Mouse (Mus musculus) G1E (cell line): ENCODE measurements around the gene Kcna10. TPM values are rescaled to one million over a fixed set of nuclear protein-coding genes. Genes with fewer than 3 reads are reported as not detected.

ENCODE experiments used
- ATAC-seq: 2 replicates; pipeline ENCODE4 v1.8.0; 2016; ENCODE audit warnings: mild to moderate bottlenecking; ENCODE audit not compliant: insufficient number of reproducible peaks, poor library complexity, low FRiP score, severe bottlenecking; ENCODE audit errors: extremely low read depth
- DNase-seq: peaks from one replicate; pipeline ENCODE4 v3.0.0; 2012; ENCODE audit warnings: low spot score
- H3K27me3 ChIP-seq: 2 replicates; pipeline ENCODE4 v1.6.1; 2012; ENCODE audit warnings: mild to moderate bottlenecking, low read length, inconsistent platforms; ENCODE audit not compliant: insufficient read depth
- H3K36me3 ChIP-seq: replicated peaks from 2 replicates; pipeline ENCODE3; 2012; ENCODE audit warnings: mild to moderate bottlenecking, inconsistent platforms
- H3K4me1 ChIP-seq: 2 replicates; pipeline ENCODE4 v1.6.1; 2012; ENCODE audit warnings: low read depth, low read length, inconsistent platforms, mixed read lengths; ENCODE audit not compliant: insufficient read depth
- H3K4me3 ChIP-seq: 2 replicates; pipeline ENCODE4 v1.5.1; 2012; ENCODE audit warnings: low read depth, mild to moderate bottlenecking, inconsistent platforms, low read length, moderate library complexity, mixed read lengths
- H3K9me3 ChIP-seq: replicated peaks from 2 replicates; pipeline ENCODE4 v1.6.1; 2012; ENCODE audit warnings: inconsistent platforms
- CTCF ChIP-seq: IDR thresholded peaks from 2 replicates; pipeline ENCODE4 v1.5.1; 2012; ENCODE audit warnings: low read depth, low read length, inconsistent platforms, mixed read lengths
- GATA1 ChIP-seq: IDR thresholded peaks from 2 replicates; pipeline ENCODE4 v1.6.1; 2012; ENCODE audit warnings: borderline replicate concordance, low read length, inconsistent platforms, mixed read lengths
- GATA2 ChIP-seq: IDR thresholded peaks from 2 replicates; pipeline ENCODE4 v1.6.1; 2012; ENCODE audit warnings: low read depth, low read length, inconsistent platforms, borderline replicate concordance
- POLR2AphosphoS5 ChIP-seq: IDR thresholded peaks from 2 replicates; pipeline ENCODE4 v1.6.1; 2012; ENCODE audit warnings: low read depth, low read length, inconsistent platforms; ENCODE audit not compliant: insufficient replicate concordance
- TAL1 ChIP-seq: conservative IDR thresholded peaks from 2 replicates; pipeline ENCODE4 v1.6.1; 2012; ENCODE audit warnings: low read depth, low read length, inconsistent platforms, mixed read lengths
- polyA plus RNA-seq: library from polyadenylated mRNA; stranded (reverse); fragments of >175 nt; gene quantifications from 2 replicates; pipeline ENCODE4 v1.2.3, GENCODE M21; 2012
- total RNA-seq, 2 experiments: library from RNA; stranded (forward) in 1 of 2; stranded (reverse) in 1 of 2; fragments of 200-1000 nt in 1 of 2; fragments of >200 nt in 1 of 2; fragmentation: Nextera tagmentation in 1 of 2; gene quantifications; 2 replicates each; pipeline ENCODE4 v1.2.3; 2014 to 2017

Kcna10 gene
- total and polyA plus RNA-seq, 3 experiments = 0.05 TPM; not detected in 2

DNA sequence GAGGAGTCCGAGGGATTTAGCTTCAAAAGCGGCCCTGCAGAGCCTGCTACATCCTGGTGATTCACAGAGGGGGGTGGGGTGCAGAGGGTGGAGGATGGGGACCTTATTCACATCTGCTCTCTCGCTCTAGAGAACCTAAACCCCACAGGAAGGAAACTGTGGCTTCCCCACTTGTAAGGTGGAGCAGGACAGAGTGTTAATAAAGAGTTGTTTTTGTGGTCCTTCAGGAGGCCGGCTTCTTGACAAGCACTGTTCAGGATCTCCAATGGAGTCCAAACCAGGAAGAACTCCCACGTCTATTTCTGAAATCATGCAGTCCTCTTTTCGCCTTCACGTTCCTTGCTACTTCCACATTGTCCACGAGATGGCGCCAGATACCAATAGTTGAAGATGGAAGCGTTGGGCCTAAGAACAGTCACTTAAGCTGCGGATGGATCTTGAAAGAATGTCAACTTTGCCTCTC, 50.5 kb downstream of the Kcna10 start:
- H3K4me3 ChIP-seq = no peak overlapping the region
- H3K4me1 ChIP-seq = no peaks in the 10 kb centered on the region; the same call in 1 of the 2 replicates
- ATAC-seq (peak; percentile 34; the same call in 1 of the 2 replicates), DNase-seq (peak; percentile 37)
- no peaks in the 10 kb centered on the region for H3K9me3 ChIP-seq
- H3K36me3 ChIP-seq = no peaks in the 10 kb centered on the region
- H3K27me3 ChIP-seq = peaks cover 15% of the 10 kb centered on the region; the same call in 1 of the 2 replicates
- TF ChIP-seq GATA1 (no peak), CTCF (peak; percentile 70), POLR2AphosphoS5 (no peak), GATA2 (no peak)

DNA sequence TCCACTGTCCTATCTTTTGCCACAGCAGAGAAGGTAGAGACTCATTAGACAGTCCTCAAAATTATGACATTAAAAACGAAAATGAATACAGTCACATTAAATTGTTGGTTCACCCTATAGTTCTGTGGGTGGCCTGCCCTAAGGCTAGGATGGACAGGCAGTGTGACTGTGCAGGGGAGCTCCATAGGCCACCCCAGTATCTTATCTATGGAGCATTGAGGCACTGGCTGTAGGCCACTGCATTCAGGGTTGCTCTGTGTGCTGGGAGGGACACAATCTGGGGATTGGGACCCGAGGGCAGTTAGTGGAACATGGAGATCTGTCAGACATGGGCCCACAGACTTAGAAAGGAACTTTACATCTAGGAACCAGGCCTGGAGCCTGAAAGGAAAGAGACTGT, 51.1 kb downstream of the Kcna10 start:
- ATAC-seq (no peak), DNase-seq (no peak)
- TF ChIP-seq GATA1 (no peak), TAL1 (no peak), POLR2AphosphoS5 (no peak), GATA2 (no peak), CTCF (no peak)
- H3K9me3 ChIP-seq = no peaks in the 10 kb centered on the region
- H3K27me3 ChIP-seq = peaks cover 15% of the 10 kb centered on the region; the same call in 1 of the 2 replicates
- no peak overlapping the region for H3K4me3 ChIP-seq
- no peaks in the 10 kb centered on the region for H3K36me3 ChIP-seq
- no peaks in the 10 kb centered on the region; the same call in 1 of the 2 replicates for H3K4me1 ChIP-seq

DNA sequence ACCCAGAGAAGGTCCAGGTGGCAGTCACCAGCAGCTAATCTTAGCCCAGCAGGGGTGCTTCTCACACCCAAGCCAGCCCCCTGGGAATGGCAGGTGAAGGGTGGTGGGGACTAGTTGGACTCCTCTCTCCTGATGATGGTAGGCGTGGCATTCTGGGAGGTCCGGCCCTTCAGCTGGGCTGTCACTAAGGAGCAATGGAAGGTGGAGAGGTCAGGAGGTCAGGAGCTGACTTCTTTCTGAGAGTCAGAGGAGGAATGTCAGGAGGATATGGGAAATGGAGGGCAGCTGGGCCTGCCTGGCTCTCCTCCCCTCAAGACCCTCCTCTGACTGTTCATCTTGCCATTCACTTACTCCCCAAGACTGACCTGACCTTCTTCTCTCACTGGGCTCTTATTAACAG, 55.2 kb downstream of the Kcna10 start:
- peaks cover 20% of the 10 kb centered on the region for H3K27me3 ChIP-seq
- ATAC-seq = no peak

DNA sequence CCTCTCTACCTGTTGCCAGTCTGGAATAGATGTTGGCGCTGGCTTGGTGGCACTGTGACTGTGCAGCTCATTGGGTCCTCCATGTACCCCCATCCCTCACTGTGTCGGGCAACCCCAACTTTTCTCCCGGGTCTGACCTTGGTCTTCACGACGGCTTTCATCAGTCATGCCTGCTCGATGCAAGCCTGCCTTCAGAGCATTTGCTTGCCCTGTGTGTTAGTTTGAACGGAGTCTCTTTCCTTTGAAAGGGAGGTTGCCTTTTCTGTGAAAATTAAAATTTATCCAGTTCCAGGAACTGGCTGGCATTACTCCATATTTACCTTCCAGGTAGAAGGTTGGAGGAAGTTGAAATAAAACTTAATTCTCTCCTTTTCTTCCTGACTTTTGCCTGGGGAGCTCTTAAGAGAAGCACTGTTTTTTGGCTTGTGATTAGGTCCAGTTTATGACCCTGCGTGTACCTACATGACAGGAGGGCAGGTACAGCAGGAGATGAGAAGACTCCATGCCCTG, 55.7 kb downstream of the Kcna10 start:
- no peaks in the 10 kb centered on the region for H3K9me3 ChIP-seq
- no peak overlapping the region for H3K4me3 ChIP-seq
- ATAC-seq = no peak

More for the DNA sequence above, 55.2 kb downstream of the Kcna10 start:
- Histone ChIP-seq H3K4me3 (no peak overlapping the region), H3K36me3 (no peaks in the 10 kb centered on the region), H3K9me3 (no peaks in the 10 kb centered on the region), H3K4me1 (no peaks in the 10 kb centered on the region; the same call in 1 of the 2 replicates)
- TF ChIP-seq POLR2AphosphoS5 = no peak
- TF ChIP-seq TAL1 = no peak
- no peak for TF ChIP-seq CTCF
- TF ChIP-seq GATA1 = no peak
- no peak for TF ChIP-seq GATA2
- DNase-seq = no peak

DNA sequence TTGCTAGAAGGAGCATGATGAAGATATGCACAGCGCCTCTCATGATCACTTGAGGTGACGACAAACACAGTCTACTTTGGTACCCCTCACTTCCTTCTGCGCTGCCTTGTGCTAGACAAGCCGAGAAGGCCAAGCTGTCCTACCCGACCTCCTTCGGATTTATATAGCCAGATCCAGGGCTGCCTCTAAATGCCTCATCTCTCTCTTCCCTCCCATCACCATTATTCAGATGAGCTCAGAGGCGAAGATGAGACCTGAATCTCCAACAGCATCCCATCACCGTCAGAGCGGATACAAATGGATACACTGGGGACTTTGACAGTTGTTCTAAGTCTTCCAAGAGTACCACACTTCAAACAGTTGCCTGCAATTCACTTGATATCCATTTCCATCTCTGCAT, 56.8 kb downstream of the Kcna10 start, which contains the start of gene Prok1:
Gene Prok1 (minus strand): TSS at position 101 of the 400 bp plus-strand sequence.
- ATAC-seq (no peak), DNase-seq (no peak)
- H3K36me3 ChIP-seq = no peaks in the 10 kb centered on the region
- H3K27me3 ChIP-seq = peaks cover 31% of the 10 kb centered on the region
- TF ChIP-seq CTCF = no peak
- TF ChIP-seq GATA1 = no peak
- no peak for TF ChIP-seq GATA2
- no peak for TF ChIP-seq TAL1
- TF ChIP-seq POLR2AphosphoS5 = no peak
- H3K9me3 ChIP-seq = no peaks in the 10 kb centered on the region
- no peaks in the 10 kb centered on the region for H3K4me1 ChIP-seq
- no peak within 1 kb of the TSS for H3K4me3 ChIP-seq

More for the DNA sequence above, 55.7 kb downstream of the Kcna10 start:
- H3K36me3 ChIP-seq = no peaks in the 10 kb centered on the region
- no peak for DNase-seq
- peaks cover 22% of the 10 kb centered on the region for H3K27me3 ChIP-seq
- H3K4me1 ChIP-seq = no peaks in the 10 kb centered on the region
- TF ChIP-seq CTCF (no peak), GATA2 (no peak), TAL1 (no peak), POLR2AphosphoS5 (no peak), GATA1 (no peak)

DNA sequence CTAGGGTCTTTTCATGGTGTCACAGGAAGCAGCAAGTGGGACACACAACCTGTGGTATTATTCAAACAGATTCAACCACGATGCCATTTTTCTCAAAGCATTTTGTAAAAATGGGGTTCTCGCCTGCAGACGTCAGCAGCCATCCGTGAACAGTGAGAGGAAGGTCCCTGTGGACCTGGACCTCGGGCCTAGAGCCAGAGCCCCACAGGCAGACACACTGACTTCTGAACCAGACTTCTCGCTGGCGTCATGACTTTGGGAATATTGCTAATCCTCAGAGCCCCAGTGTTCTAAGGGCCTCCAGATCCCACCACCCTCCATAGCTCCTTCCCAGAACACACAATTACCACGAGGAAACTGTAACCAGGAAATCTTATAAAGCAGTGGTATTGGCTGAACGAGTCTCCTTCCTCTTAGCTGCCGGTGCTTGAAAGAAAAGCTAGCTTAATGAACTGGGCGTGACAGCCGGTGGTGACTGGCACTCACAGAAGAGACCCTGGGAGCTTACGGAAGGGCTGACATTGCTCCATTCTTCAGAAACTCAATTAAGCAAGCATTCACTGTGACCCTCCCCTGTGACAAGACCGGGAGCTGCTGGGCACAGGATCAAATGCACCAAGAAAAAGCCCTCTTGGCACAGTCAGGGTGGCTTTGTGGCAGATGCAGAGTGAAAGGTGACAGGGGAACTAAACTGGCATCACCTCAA, 58.7 kb downstream of the Kcna10 start:
- peaks cover 37% of the 10 kb centered on the region for H3K27me3 ChIP-seq
- ATAC-seq = no peak

More for the DNA sequence above, 58.7 kb downstream of the Kcna10 start:
- Histone ChIP-seq H3K4me3 (no peak overlapping the region), H3K4me1 (no peaks in the 10 kb centered on the region), H3K36me3 (no peaks in the 10 kb centered on the region), H3K9me3 (no peaks in the 10 kb centered on the region)
- TF ChIP-seq GATA2 = no peak
- TF ChIP-seq TAL1 = no peak
- no peak for TF ChIP-seq POLR2AphosphoS5
- no peak for TF ChIP-seq CTCF
- no peak for TF ChIP-seq GATA1
- DNase-seq = no peak

Other genes starting within 250 kb of the Kcna10 start
- gene Kcna3, start 146.9 kb upstream of the Kcna10 start, total RNA-seq (2014; fragmentation: Nextera tagmentation) = not detected in 2 replicates
- gene Kcna3, start 146.9 kb upstream of the Kcna10 start, total RNA-seq (2017) = not detected in 2 replicates
- not detected in 2 replicates for gene Kcna3, start 146.9 kb upstream of the Kcna10 start, polyA plus RNA-seq
- gene Kcna2, start 81.9 kb upstream of the Kcna10 start, total RNA-seq (2014; fragmentation: Nextera tagmentation) = not detected in 2 replicates
- under 0.01 and 0.11 TPM in 2 replicates for gene Kcna2, start 81.9 kb upstream of the Kcna10 start, total RNA-seq (2017)
- gene Kcna2, start 81.9 kb upstream of the Kcna10 start, polyA plus RNA-seq = not detected in 2 replicates
- not detected in 2 replicates for gene Cym, start 38.7 kb downstream of the Kcna10 start, total RNA-seq (2014; fragmentation: Nextera tagmentation)
- gene Cym, start 38.7 kb downstream of the Kcna10 start, total RNA-seq (2017) = not detected in 2 replicates
- gene Cym, start 38.7 kb downstream of the Kcna10 start, polyA plus RNA-seq = not detected in 2 replicates
- not detected in 2 replicates for gene A630076J17Rik, start 47.6 kb downstream of the Kcna10 start, total RNA-seq (2014; fragmentation: Nextera tagmentation)
- gene A630076J17Rik, start 47.6 kb downstream of the Kcna10 start, total RNA-seq (2017) = 0.06 TPM in 1 of 2 replicates, not detected in the other
- gene A630076J17Rik, start 47.6 kb downstream of the Kcna10 start, polyA plus RNA-seq = not detected in 2 replicates
- gene Prok1, start 56.7 kb downstream of the Kcna10 start, total RNA-seq (2014; fragmentation: Nextera tagmentation) = not detected in 2 replicates
- 0.06 and 0.11 TPM in 2 replicates for gene Prok1, start 56.7 kb downstream of the Kcna10 start, total RNA-seq (2017)
- gene Prok1, start 56.7 kb downstream of the Kcna10 start, polyA plus RNA-seq = 0.04 TPM in 1 of 2 replicates, not detected in the other
- 50.3 and 56.3 TPM in 2 replicates for gene Lamtor5, start 95.8 kb downstream of the Kcna10 start, total RNA-seq (2014; fragmentation: Nextera tagmentation)
- gene Lamtor5, start 95.8 kb downstream of the Kcna10 start, total RNA-seq (2017) = 91.4 and 111 TPM in 2 replicates
- gene Lamtor5, start 95.8 kb downstream of the Kcna10 start, polyA plus RNA-seq = 26.8 and 27.0 TPM in 2 replicates
- gene Slc16a4, start 108.2 kb downstream of the Kcna10 start, total RNA-seq (2014; fragmentation: Nextera tagmentation) = not detected in 2 replicates
- 0.22 and 0.29 TPM in 2 replicates for gene Slc16a4, start 108.2 kb downstream of the Kcna10 start, total RNA-seq (2017)
- gene Slc16a4, start 108.2 kb downstream of the Kcna10 start, polyA plus RNA-seq = not detected in 2 replicates
- 105 and 113 TPM in 2 replicates for gene Rbm15, start 150.6 kb downstream of the Kcna10 start, total RNA-seq (2014; fragmentation: Nextera tagmentation)
- gene Rbm15, start 150.6 kb downstream of the Kcna10 start, total RNA-seq (2017) = 42.7 and 50.0 TPM in 2 replicates
- gene Rbm15, start 150.6 kb downstream of the Kcna10 start, polyA plus RNA-seq = 5.2 and 5.9 TPM in 2 replicates